13 mouse cellular contexts compared by ENCODE assay signal in the genomic region with DNA sequence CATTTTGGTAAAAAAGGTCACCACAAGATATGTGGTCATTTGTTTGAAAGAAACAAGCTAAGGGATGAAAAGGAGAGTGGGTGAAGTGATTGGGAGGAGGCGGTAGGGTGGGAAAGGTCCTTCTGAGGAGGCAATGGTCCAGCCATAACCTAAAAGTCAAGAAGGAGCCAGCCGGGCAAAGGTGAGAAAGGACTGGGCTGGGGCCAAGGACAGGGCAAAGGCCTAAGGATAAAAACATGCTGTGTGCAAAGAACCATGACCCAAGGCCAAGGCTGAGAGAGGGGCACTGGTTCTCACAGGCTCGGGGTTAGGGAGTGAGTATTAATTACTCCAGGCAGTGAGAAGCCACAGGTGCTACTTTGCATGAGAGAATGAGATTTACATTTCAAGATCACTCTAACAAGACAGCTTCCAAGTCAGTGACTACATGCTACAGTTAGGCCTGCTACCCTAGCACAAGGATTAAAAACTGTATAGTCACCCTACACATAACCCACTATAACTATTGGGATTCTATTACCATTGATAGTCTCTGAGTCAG.
"Had no signal": no experiment of that assay in that cellular context is flagged by ENCODE, and none has a peak within 500 bp of the region (broad histone marks: within the 10 kb centered on the region; RNA-seq: fewer than 3 reads in every experiment).

No protein-coding gene starts in this region.

- H3K4me3 ChIP-seq: layer of hippocampus, adult 2 months; liver, embryonic 13.5 days; lung, embryonic 15.5 days; midbrain, embryonic 12.5 days; stomach, embryonic 15.5 days had no signal

- H3K27me3 ChIP-seq: liver, embryonic 13.5 days; lung, embryonic 15.5 days; stomach, embryonic 15.5 days had no signal

- H3K27ac ChIP-seq: hindbrain, postnatal 0 days; kidney, postnatal 0 days; layer of hippocampus, adult 2 months; liver, embryonic 13.5 days; lung, embryonic 15.5 days; macrophage; midbrain, embryonic 12.5 days; stomach, embryonic 15.5 days had no signal

- DNase-seq: left cerebral cortex, postnatal 4 days; liver, embryonic 13.5 days; liver, postnatal 0 days; lung, postnatal 14 days; right cerebral cortex, postnatal 25 days had no signal

- ATAC-seq: hindbrain, postnatal 0 days; liver, postnatal 0 days; midbrain, embryonic 16.5 days had no signal

- H3K4me2 ChIP-seq: liver, embryonic 13.5 days; lung, embryonic 15.5 days; midbrain, embryonic 12.5 days; stomach, embryonic 15.5 days had no signal

- H3K9ac ChIP-seq: liver, embryonic 13.5 days; liver, postnatal 0 days; lung, embryonic 15.5 days; midbrain, embryonic 12.5 days; stomach, embryonic 15.5 days had no signal

- H3K36me3 ChIP-seq: liver, embryonic 13.5 days; lung, embryonic 15.5 days; midbrain, embryonic 12.5 days; stomach, embryonic 15.5 days had no signal

- H3K4me1 ChIP-seq: liver, embryonic 13.5 days; lung, embryonic 15.5 days; stomach, embryonic 15.5 days had no signal

- H3K9me3 ChIP-seq: liver, embryonic 13.5 days; lung, embryonic 15.5 days; midbrain, embryonic 12.5 days; stomach, embryonic 15.5 days had no signal
